Mouse (Mus musculus) embryonic facial prominence, embryonic 11.5 days (tissue): ENCODE measurements around the gene Lpar5. TPM values are rescaled to one million over a fixed set of nuclear protein-coding genes. Genes with fewer than 3 reads are reported as not detected.
"Not testable (repeated sequence)": the region's sequence is repeated elsewhere in the genome, so short reads cannot be mapped to it uniquely, and the experiment has no call there.

Experiments
- ATAC-seq: fragments of 200-750 bp; cut with Nextera tagmentation; replicated peaks from 2 replicates; pipeline ENCODE4 v1.8.0; 2017; ENCODE audit warnings: low read depth; ENCODE audit not compliant: insufficient number of reproducible peaks, low FRiP score, low TSS enrichment
- DNase-seq: peaks from one replicate; pipeline ENCODE4 v3.0.0-alpha.2; 2015; ENCODE audit warnings: low spot score
- H3K27ac ChIP-seq: fragments of 300-500 bp; sonication (generic); replicated peaks from 2 replicates; pipeline ENCODE4 v1.5.1; 2014; ENCODE audit warnings: mild to moderate bottlenecking, low read depth, low read length, control low read depth
- H3K27me3 ChIP-seq: fragments of 300-500 bp; sonication (generic); 2 replicates; pipeline ENCODE4 v1.6.1; 2014; ENCODE audit warnings: mild to moderate bottlenecking, low read length, moderate library complexity, mixed read lengths; ENCODE audit not compliant: control insufficient read depth, insufficient read depth
- H3K36me3 ChIP-seq: fragments of 300-500 bp; sonication (generic); replicated peaks from 2 replicates; pipeline ENCODE4 v1.6.1; 2014; ENCODE audit warnings: low read depth, mild to moderate bottlenecking, low read length, moderate library complexity, mixed read lengths; ENCODE audit not compliant: control insufficient read depth, insufficient read depth
- H3K4me1 ChIP-seq: fragments of 300-500 bp; sonication (generic); 2 replicates; pipeline ENCODE4 v1.6.1; 2014; ENCODE audit warnings: low read length, mixed read lengths; ENCODE audit not compliant: control insufficient read depth, insufficient read depth
- H3K4me2 ChIP-seq: fragments of 300-500 bp; sonication (generic); 2 replicates; pipeline ENCODE4 v1.6.1; 2014; ENCODE audit warnings: low read depth, mild to moderate bottlenecking, control low read depth, low read length, moderate library complexity
- H3K4me3 ChIP-seq: fragments of 300-500 bp; sonication (generic); 2 replicates; pipeline ENCODE4 v1.5.1; 2014; ENCODE audit warnings: low read depth, low read length, control low read depth
- H3K9ac ChIP-seq: fragments of 300-500 bp; sonication (generic); replicated peaks from 2 replicates; pipeline ENCODE4 v1.6.1; 2014; ENCODE audit warnings: mild to moderate bottlenecking, control low read depth, low read length
- H3K9me3 ChIP-seq: fragments of 300-500 bp; sonication (generic); replicated peaks from 2 replicates; pipeline ENCODE4 v1.6.1; 2016; ENCODE audit warnings: mild to moderate bottlenecking, low read length, inconsistent platforms, mixed read lengths; ENCODE audit not compliant: control insufficient read depth
- WGBS: fragments of 180-500 bp; shearing (Covaris S2); extraction: QIAGEN DNeasy Blood & Tissue Kit; methylation state at CpG from one replicate; pipeline ENCODE4 v1.1.7; 2014; 5-methylcytosine and 5-hydroxymethylcytosine counted together
- polyA plus RNA-seq: library from polyadenylated mRNA; unstranded; fragments of >200 nt; fragmentation: Nextera tagmentation; extraction: Ambion mirVana; gene quantifications from 2 replicates; pipeline ENCODE4 v1.2.1, GENCODE M21; 2014

Lpar5 gene
- 0.25 and 0.49 TPM in 2 replicates for polyA plus RNA-seq

DNA sequence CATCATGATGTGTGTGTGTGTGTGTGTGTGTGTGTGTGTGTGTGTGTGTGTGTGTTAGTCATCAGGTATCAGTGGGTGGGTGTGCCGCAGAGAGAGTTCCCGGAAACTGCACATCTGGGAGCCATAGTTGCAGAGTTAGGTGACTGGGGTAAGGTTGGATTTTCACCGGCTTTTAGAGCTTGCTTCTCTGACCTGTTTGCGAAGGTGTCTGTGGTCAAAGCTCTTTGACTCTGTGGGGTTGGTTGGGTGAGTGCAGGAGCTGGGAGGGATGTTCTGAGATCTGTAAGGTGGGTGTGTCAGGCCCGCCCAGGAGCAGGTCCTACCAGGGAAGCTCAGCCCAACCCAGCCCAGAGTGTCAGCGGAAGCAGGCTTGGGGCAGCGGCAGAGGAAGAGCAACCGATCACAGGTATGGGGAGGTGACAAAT, at the start of gene Lpar5:
Gene Lpar5 (plus strand): TSS at position 350 of the 425 bp plus-strand sequence.
- Histone ChIP-seq H3K27ac (no peak within 1 kb of the TSS), H3K9me3 (no peaks in the 10 kb centered on the region), H3K4me3 (no peak within 1 kb of the TSS), H3K27me3 (no peaks in the 10 kb centered on the region), H3K9ac (no peak within 1 kb of the TSS), H3K36me3 (no peaks in the 10 kb centered on the region), H3K4me2 (no peak within 1 kb of the TSS), H3K4me1 (no peaks in the 10 kb centered on the region)
- no peak for ATAC-seq
- no peak for DNase-seq
- WGBS: 64% methylated on average over 8 of the region's 8 CpGs

DNA sequence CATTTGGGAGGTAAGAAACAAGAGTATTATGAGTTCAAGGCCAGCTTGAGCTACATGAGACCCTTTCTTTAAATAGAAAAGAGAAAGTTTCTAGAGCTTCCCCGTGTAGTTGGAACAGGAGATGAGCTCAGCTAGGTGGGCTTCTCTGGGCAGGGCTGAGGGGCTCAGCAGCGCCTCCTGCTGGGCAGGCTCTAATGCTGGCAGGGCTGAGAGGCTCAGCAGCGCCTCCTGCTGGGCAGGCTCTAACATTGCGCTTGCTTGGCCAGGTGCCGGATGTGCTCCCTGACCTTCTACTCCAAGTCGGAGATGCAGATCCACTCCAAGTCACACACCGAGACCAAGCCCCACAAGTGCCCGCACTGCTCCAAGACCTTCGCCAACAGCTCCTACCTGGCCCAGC, 37.2 kb upstream of the Lpar5 start:
- not testable (repeated sequence) for H3K4me1 ChIP-seq, H3K36me3 ChIP-seq, H3K4me3 ChIP-seq, H3K27ac ChIP-seq, H3K9me3 ChIP-seq, H3K9ac ChIP-seq, H3K27me3 ChIP-seq, H3K4me2 ChIP-seq
- ATAC-seq (0 out of 2 replicates have a peak, but pooled peaks have one; percentile 47), DNase-seq (peak; percentile 69)
- 31% methylated on average over 7 of the region's 9 CpGs for WGBS

DNA sequence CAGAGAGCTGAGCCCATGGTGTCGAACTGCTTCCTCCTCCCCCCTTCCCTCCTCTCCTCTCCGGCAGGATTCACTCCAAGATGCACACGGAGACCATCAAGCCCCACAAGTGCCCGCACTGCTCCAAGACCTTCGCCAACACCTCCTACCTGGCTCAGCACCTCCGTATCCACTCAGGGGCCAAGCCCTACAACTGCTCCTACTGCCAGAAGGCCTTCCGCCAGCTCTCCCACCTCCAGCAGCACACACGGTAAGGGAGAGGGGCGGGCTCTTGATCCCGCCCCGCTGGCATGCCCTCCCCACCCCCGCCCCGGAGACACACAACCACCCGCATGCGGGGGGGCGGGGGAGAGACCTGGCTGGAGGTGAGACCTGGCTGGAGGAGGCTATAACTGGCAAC, 36.1 kb upstream of the Lpar5 start:
- Histone ChIP-seq H3K4me3 (no peak overlapping the region), H3K4me1 (no peaks in the 10 kb centered on the region), H3K9ac (no peak overlapping the region), H3K36me3 (peaks cover 5% of the 10 kb centered on the region), H3K9me3 (no peaks in the 10 kb centered on the region), H3K4me2 (no peak overlapping the region), H3K27me3 (no peaks in the 10 kb centered on the region), H3K27ac (no peak overlapping the region)
- DNase-seq (no peak), ATAC-seq (peak; percentile 37; the same call in 1 of the 2 replicates)
- 93% methylated on average over 16 of the region's 16 CpGs for WGBS

DNA sequence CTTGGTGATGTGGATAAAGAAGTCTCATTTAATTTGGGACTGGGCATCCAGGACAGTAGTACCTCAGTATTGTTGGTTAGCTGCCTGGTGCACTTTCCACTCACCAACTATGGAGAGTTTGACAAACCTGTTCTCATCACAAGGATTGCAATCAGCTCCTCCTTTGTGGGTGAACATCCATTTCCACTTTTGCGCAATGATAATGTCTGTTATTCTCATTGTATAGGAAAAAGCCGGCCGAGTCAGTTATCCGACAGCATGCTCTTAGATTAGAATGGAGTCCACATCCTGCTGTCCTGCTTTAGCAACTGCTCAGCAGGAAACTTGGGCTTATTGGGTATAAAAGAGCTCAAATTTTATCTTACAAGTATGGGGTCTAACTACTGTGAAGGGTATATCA, 29.1 kb upstream of the Lpar5 start:
- Histone ChIP-seq H3K4me1 (no peaks in the 10 kb centered on the region), H3K27me3 (no peaks in the 10 kb centered on the region), H3K9ac (peak overlapping the region; percentile 52), H3K9me3 (no peaks in the 10 kb centered on the region), H3K4me3 (no peak overlapping the region), H3K36me3 (peaks cover 2% of the 10 kb centered on the region; the same call in 1 of the 2 replicates), H3K27ac (0 out of 2 replicates have a peak overlapping the region, but pooled peaks have one; percentile 29), H3K4me2 (peak overlapping the region; percentile 19; the same call in 1 of the 2 replicates)
- no peak for ATAC-seq
- no peak for DNase-seq
- 97% methylated on average over 4 of the region's 4 CpGs for WGBS

DNA sequence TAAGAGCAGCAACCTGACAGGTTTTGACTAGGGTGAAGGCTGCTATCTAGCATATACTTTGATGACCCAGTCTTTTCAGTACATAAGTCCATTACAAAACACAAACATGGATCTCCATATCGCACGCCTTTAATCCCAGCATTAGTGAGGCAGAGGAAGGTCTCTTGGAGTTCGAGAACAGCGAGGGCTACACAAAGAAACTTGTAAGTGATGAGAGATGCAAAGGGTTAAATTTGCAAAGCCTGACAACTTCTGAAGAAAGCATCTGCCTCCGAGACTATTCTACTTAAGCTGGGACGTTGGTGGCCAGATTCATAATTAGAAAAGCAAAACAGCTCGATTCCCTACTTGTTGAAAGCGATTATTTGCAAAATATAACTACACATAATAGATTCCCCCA, 28.6 kb upstream of the Lpar5 start:
- 5% methylated on average over 8 of the region's 8 CpGs for WGBS
- H3K9ac ChIP-seq: peak overlapping the region; percentile 52
- peaks cover 2% of the 10 kb centered on the region; the same call in 1 of the 2 replicates for H3K36me3 ChIP-seq
- 0 out of 2 replicates have a peak overlapping the region, but pooled peaks have one; percentile 29 for H3K27ac ChIP-seq
- H3K27me3 ChIP-seq: no peaks in the 10 kb centered on the region
- H3K4me1 ChIP-seq: no peaks in the 10 kb centered on the region
- no peak overlapping the region; the same call in 1 of the 2 replicates for H3K4me3 ChIP-seq
- no peak for DNase-seq
- ATAC-seq: 0 out of 2 replicates have a peak, but pooled peaks have one; percentile 16
- no peaks in the 10 kb centered on the region for H3K9me3 ChIP-seq
- peak overlapping the region; percentile 19; the same call in 1 of the 2 replicates for H3K4me2 ChIP-seq

DNA sequence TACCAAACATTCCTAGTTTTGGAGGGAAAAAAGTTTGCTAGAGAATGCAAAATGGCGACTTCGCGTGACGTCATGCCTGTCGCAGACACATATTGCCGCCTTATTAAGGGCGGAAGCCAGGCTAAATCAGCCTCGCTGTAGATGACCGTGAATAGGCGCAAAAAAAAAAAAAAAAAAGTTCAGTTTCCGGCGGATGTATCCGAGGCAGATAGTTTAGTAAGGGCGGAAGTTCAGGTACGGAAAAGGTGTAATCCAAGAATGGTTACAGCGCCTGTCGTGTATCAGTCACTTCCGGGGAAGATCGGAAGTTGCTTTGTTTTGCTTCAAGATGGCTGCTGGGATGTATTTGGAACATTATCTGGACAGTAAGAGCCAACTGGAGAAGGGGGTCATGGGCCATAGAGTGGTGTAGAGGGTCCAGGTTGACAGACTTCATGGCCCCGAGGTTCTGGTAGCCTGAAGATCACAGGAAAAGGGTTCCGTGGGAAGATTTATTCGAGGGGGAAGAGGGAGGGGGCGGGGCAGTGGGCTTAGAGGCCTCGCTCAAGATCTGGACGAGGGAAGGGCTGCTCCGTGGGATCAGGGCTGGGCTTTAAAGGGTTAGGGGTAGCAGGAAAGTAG, 28.1 kb upstream of the Lpar5 start, which contains the start of gene Ing4:
Gene Ing4 (plus strand): TSS at position 228 of the 621 bp plus-strand sequence.
- H3K4me2 ChIP-seq: peak within 1 kb of the TSS; percentile 46
- ATAC-seq (peak; percentile 89), DNase-seq (peak; percentile 98)
- WGBS: under 1% methylated on average over 26 of the region's 26 CpGs
- H3K4me1 ChIP-seq: no peaks in the 10 kb centered on the region
- H3K9me3 ChIP-seq: no peaks in the 10 kb centered on the region
- no peaks in the 10 kb centered on the region for H3K27me3 ChIP-seq
- peak within 1 kb of the TSS; percentile 74 for H3K9ac ChIP-seq
- peaks cover 7% of the 10 kb centered on the region; the same call in 1 of the 2 replicates for H3K36me3 ChIP-seq
- peak within 1 kb of the TSS; percentile 77 for H3K4me3 ChIP-seq
- H3K27ac ChIP-seq: peak within 1 kb of the TSS; percentile 32

DNA sequence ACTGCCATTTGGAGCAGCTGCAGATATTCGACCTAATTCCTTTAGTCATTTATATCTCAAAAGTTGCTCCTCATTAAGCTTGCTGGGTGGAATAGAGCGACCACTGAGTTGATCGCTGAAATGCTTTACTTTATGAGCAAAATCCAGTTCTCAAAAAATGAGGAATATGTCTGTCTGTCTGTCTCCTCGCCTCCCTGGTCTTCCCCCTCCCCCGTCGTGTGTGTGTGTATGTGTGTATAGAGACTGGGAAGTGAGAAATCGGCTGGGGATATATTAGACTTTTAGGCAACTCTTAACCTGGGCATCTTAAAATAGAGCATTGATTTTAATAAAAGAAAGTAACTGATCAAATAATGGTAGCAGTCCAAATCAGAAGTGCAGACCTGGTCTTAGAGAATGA, 27.5 kb upstream of the Lpar5 start:
- no peak for DNase-seq
- Histone ChIP-seq H3K9me3 (no peaks in the 10 kb centered on the region), H3K4me2 (peak overlapping the region; percentile 46), H3K27ac (peak overlapping the region; percentile 32; the same call in 1 of the 2 replicates), H3K4me3 (peak overlapping the region; percentile 77), H3K36me3 (peaks cover 6% of the 10 kb centered on the region; the same call in 1 of the 2 replicates), H3K4me1 (no peaks in the 10 kb centered on the region), H3K9ac (peak overlapping the region; percentile 74), H3K27me3 (no peaks in the 10 kb centered on the region)
- no peak for ATAC-seq
- WGBS: 23% methylated on average over 7 of the region's 7 CpGs

DNA sequence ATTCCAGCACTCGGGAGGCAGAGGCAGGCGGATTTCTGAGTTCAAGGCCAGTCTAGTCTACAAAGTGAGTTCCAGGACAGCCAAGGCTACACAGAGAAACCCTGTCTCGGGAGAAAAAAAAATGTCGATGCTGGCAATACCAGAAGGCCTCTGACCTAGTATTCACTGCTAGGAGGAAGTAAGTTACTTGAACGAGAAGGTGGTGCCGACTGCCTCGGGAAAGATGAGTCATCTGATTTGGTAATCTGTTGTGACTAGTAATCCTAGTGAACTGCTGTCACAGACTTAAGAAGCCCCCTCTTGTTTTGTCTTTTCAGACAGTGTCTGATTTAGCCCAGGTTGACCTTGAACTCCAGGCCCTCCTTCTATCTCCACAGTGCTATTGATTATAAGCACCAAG, 26.7 kb upstream of the Lpar5 start:
- Histone ChIP-seq H3K4me2 (no peak overlapping the region), H3K4me3 (no peak overlapping the region), H3K27me3 (no peaks in the 10 kb centered on the region), H3K9ac (no peak overlapping the region), H3K4me1 (no peaks in the 10 kb centered on the region), H3K9me3 (no peaks in the 10 kb centered on the region), H3K27ac (no peak overlapping the region), H3K36me3 (peaks cover 6% of the 10 kb centered on the region; the same call in 1 of the 2 replicates)
- whole genome bisulfite sequencing: 90% methylated on average over 7 of the region's 7 CpGs
- ATAC-seq (no peak), DNase-seq (no peak)
